Mouse (Mus musculus) c-Kit-positive CD71-negative TER-119-negative erythroid progenitor cells, embryonic 14.5 days (primary cell): ENCODE results near the gene Lin7a.

Experiments
- DNase-seq: peaks from one replicate; pipeline ENCODE4 v3.0.0-alpha.2; 2013; ENCODE audit warnings: low read depth

The Lin7a gene

GRCm38 (mm10) chr10:107251801-107252502, 19.5 kb upstream of the Lin7a start:
- no peak for DNase-seq

- DNase-seq = no peak
Measured at GRCm38 (mm10) chr10:107252503-107252815, 19.0 kb upstream of the Lin7a start.

GRCm38 (mm10) chr10:107253191-107253965, 18.1 kb upstream of the Lin7a start:
- no peak for DNase-seq

- DNase-seq = no peak
Measured at GRCm38 (mm10) chr10:107254656-107255055, 16.8 kb upstream of the Lin7a start.

- no peak for DNase-seq
Measured at GRCm38 (mm10) chr10:107255351-107256050, 16.0 kb upstream of the Lin7a start.

GRCm38 (mm10) chr10:107256451-107256960, 15.0 kb upstream of the Lin7a start:
- no peak for DNase-seq

- no peak for DNase-seq
Measured at GRCm38 (mm10) chr10:107260428-107260827, 11.1 kb upstream of the Lin7a start.

- DNase-seq = no peak
Measured at GRCm38 (mm10) chr10:107272131-107272803, 781 bp downstream of the Lin7a start.

- no peak for DNase-seq
Measured at GRCm38 (mm10) chr10:107272804-107273145, 1.3 kb downstream of the Lin7a start.

- DNase-seq = no peak
Measured at GRCm38 (mm10) chr10:107273848-107274247, 2.4 kb downstream of the Lin7a start.

- peak; percentile 8 for DNase-seq
Measured at GRCm38 (mm10) chr10:107274785-107275184, 3.3 kb downstream of the Lin7a start.

GRCm38 (mm10) chr10:107276647-107277046, 5.2 kb downstream of the Lin7a start:
- DNase-seq = no peak

- DNase-seq = no peak
Measured at GRCm38 (mm10) chr10:107293934-107294664, 22.6 kb downstream of the Lin7a start.

- DNase-seq = no peak
Measured at GRCm38 (mm10) chr10:107300587-107301248, 29.2 kb downstream of the Lin7a start.

- no peak for DNase-seq
Measured at GRCm38 (mm10) chr10:107310964-107311490, 39.5 kb downstream of the Lin7a start.

GRCm38 (mm10) chr10:107312609-107313008, 41.1 kb downstream of the Lin7a start:
- DNase-seq = no peak

GRCm38 (mm10) chr10:107313395-107313794, 41.9 kb downstream of the Lin7a start:
- DNase-seq = no peak

GRCm38 (mm10) chr10:107315251-107315650, 43.8 kb downstream of the Lin7a start:
- no peak for DNase-seq

GRCm38 (mm10) chr10:107315681-107316080, 44.2 kb downstream of the Lin7a start:
- no peak for DNase-seq

- no peak for DNase-seq
Measured at GRCm38 (mm10) chr10:107316100-107316499, 44.6 kb downstream of the Lin7a start.

GRCm38 (mm10) chr10:107319648-107320047, 48.2 kb downstream of the Lin7a start:
- no peak for DNase-seq
